Mouse (Mus musculus) CH12.LX (cell line): ENCODE data around the gene Clpsl2.
A peak's percentile ranks its signal among the peaks of the same experiment; 100 is the strongest.

Experiments used
- CTCF ChIP-seq, 2 experiments: IDR thresholded peaks in 1 of 2; conservative IDR thresholded peaks in 1 of 2; 2 replicates each; pipeline ENCODE4 v1.5.1; 2011 to 2012; ENCODE audit warnings: low read depth in 2 of 2, low read length in 2 of 2, improper control_type of control experiment in 1 of 2, inconsistent platforms in 1 of 2, mild to moderate bottlenecking in 1 of 2, moderate library complexity in 1 of 2
- E2F4 ChIP-seq: IDR thresholded peaks from 2 replicates; pipeline ENCODE4 v1.6.1; 2011; ENCODE audit warnings: low read depth, low read length, improper control_type of control experiment; ENCODE audit not compliant: insufficient replicate concordance
- MAFK ChIP-seq: IDR thresholded peaks from 2 replicates; pipeline ENCODE4 v1.6.1; 2011; ENCODE audit warnings: low read length, improper control_type of control experiment; ENCODE audit not compliant: insufficient replicate concordance
- MAX ChIP-seq: IDR thresholded peaks from 2 replicates; pipeline ENCODE4 v1.6.1; 2011; ENCODE audit warnings: low read length, improper control_type of control experiment
- NELFE ChIP-seq: IDR thresholded peaks from 2 replicates; pipeline ENCODE4 v1.6.1; 2011; ENCODE audit warnings: low read depth, low read length, improper control_type of control experiment
- POLR2A ChIP-seq: IDR thresholded peaks from 2 replicates; pipeline ENCODE4 v1.6.1; 2011; ENCODE audit warnings: low read depth, mild to moderate bottlenecking, improper control_type of control experiment, low read length
- POLR2AphosphoS2 ChIP-seq: IDR thresholded peaks from 2 replicates; pipeline ENCODE4 v1.6.1; 2011; ENCODE audit warnings: low read depth, low read length, improper control_type of control experiment
- TCF12 ChIP-seq: IDR thresholded peaks from 2 replicates; pipeline ENCODE4 v1.6.1; 2014; ENCODE audit warnings: low read depth, mild to moderate bottlenecking, inconsistent platforms, low read length, improper control_type of control experiment
- UBTF ChIP-seq: IDR thresholded peaks from 2 replicates; pipeline ENCODE4 v1.6.1; 2012; ENCODE audit warnings: low read depth, mild to moderate bottlenecking, inconsistent platforms, low read length, improper control_type of control experiment, moderate library complexity
- USF1 ChIP-seq: IDR thresholded peaks from 2 replicates; pipeline ENCODE4 v1.6.1; 2014; ENCODE audit warnings: low read depth, mild to moderate bottlenecking, inconsistent platforms, low read length, improper control_type of control experiment
- ZC3H11A ChIP-seq: IDR thresholded peaks from 2 replicates; pipeline ENCODE4 v1.6.1; 2012; ENCODE audit warnings: low read depth, mild to moderate bottlenecking, inconsistent platforms, low read length, improper control_type of control experiment
- ZNF384 ChIP-seq: IDR thresholded peaks from 2 replicates; pipeline ENCODE4 v1.6.1; 2012; ENCODE audit warnings: low read depth, low read length, improper control_type of control experiment, inconsistent platforms

GRCm38 (mm10) chr17:28524831-28525430 is 24.3 kb upstream of the Clpsl2 start:
- TF ChIP-seq USF1 (no peak), CTCF (conservative IDR thresholded peaks at IDR 0.05 in 1 of 2, IDR thresholded peaks at IDR 0.05 in 1 of 2; ENCODE audit: low read depth in 2 of 2, low read length in 2 of 2) (peak in 1 of 2 experiments; percentile 27; a peak in 2 of 4 replicates), POLR2A (no peak), ZNF384 (no peak; the same call in 1 of the 2 replicates), MAX (no peak), E2F4 (no peak), POLR2AphosphoS2 (no peak), MAFK (no peak), ZC3H11A (no peak), TCF12 (no peak), UBTF (no peak), NELFE (no peak)
